Mouse (Mus musculus): ENCODE measurements around the gene Hist1h2be. TPM values are rescaled to one million over a fixed set of nuclear protein-coding genes. Genes with fewer than 3 reads are reported as not detected.
A peak's percentile ranks its signal among the peaks of the same experiment; 100 is the strongest.
"Not testable (repeated sequence)": the region's sequence is repeated elsewhere in the genome, so short reads cannot be mapped to it uniquely, and the experiment has no call there.

The Hist1h2be gene
- total RNA-seq, 2 experiments from 2014 or later = 10.5 to 10.7 TPM

- intact Hi-C loops (cut with DNase I) = no loop called here
- DNase-seq (ENCODE audit: low spot score) = peak; percentile 52
Measured at GRCm38 (mm10) chr13:23554925-23555838, 65.7 kb downstream of the Hist1h2be start.

GRCm38 (mm10) chr13:23554393-23554792 lies 66.5 kb downstream of the Hist1h2be start:
- intact Hi-C loops (cut with DNase I) = no loop called here

GRCm38 (mm10) chr13:23552962-23553361 lies 68.0 kb downstream of the Hist1h2be start, which contains the start of gene Hist1h1d:
Gene Hist1h1d, plus strand, starts transcription at chr13:23553262.
- intact Hi-C loops (cut with DNase I) = no loop called here
- DNase-seq (ENCODE audit: low spot score) = no peak

More at GRCm38 (mm10) chr13:23554393-23554792, 66.5 kb downstream of the Hist1h2be start:
- DNase-seq (ENCODE audit: low spot score) = no peak

- DNase-seq (ENCODE audit: low spot score) = no peak
- intact Hi-C loops (cut with DNase I) = no loop called here
Measured at GRCm38 (mm10) chr13:23551931-23552914, 68.7 kb downstream of the Hist1h2be start.

- intact Hi-C loops (cut with DNase I) = not testable (repeated sequence)
Measured at GRCm38 (mm10) chr13:23551146-23551834, 69.6 kb downstream of the Hist1h2be start, which contains the start of gene Hist1h4f. Gene Hist1h4f, minus strand, starts transcription at chr13:23551648.

GRCm38 (mm10) chr13:23550761-23551145 lies 70.2 kb downstream of the Hist1h2be start:
- no peak for DNase-seq (ENCODE audit: low spot score)
- intact Hi-C loops (cut with DNase I) = no loop called here

More at GRCm38 (mm10) chr13:23551146-23551834, 69.6 kb downstream of the Hist1h2be start, which contains the start of gene Hist1h4f:
- DNase-seq (ENCODE audit: low spot score) = peak; percentile 62

GRCm38 (mm10) chr13:23546694-23547093 lies 74.2 kb downstream of the Hist1h2be start:
- intact Hi-C loops (cut with DNase I) = no loop called here

GRCm38 (mm10) chr13:23544787-23545120 lies 76.2 kb downstream of the Hist1h2be start:
- DNase-seq (ENCODE audit: low spot score); intact Hi-C loops (cut with DNase I): not testable (repeated sequence)

More at GRCm38 (mm10) chr13:23546694-23547093, 74.2 kb downstream of the Hist1h2be start:
- no peak for DNase-seq (ENCODE audit: low spot score)

GRCm38 (mm10) chr13:23543965-23544786 lies 76.7 kb downstream of the Hist1h2be start, which contains the start of gene Hist1h3f:
Gene Hist1h3f, plus strand, starts transcription at chr13:23544052.
- intact Hi-C loops (cut with DNase I) = no loop called here
- DNase-seq (ENCODE audit: low spot score) = peak; percentile 56

GRCm38 (mm10) chr13:23542999-23543607 lies 77.8 kb downstream of the Hist1h2be start, which contains the start of gene Hist1h2bh:
Gene Hist1h2bh, minus strand, starts transcription at chr13:23543392.
- intact Hi-C loops (cut with DNase I) = not testable (repeated sequence)
- peak; percentile 53 for DNase-seq (ENCODE audit: low spot score)

- DNase-seq (ENCODE audit: low spot score); intact Hi-C loops (cut with DNase I): not testable (repeated sequence)
Measured at GRCm38 (mm10) chr13:23542225-23542980, 78.5 kb downstream of the Hist1h2be start.

GRCm38 (mm10) chr13:23541497-23541896 lies 79.4 kb downstream of the Hist1h2be start:
- no peak for DNase-seq (ENCODE audit: low spot score)

GRCm38 (mm10) chr13:23539821-23540220 lies 81.1 kb downstream of the Hist1h2be start:
- not testable (repeated sequence) for DNase-seq (ENCODE audit: low spot score)

More at GRCm38 (mm10) chr13:23541497-23541896, 79.4 kb downstream of the Hist1h2be start:
- intact Hi-C loops (cut with DNase I) = no loop called here

GRCm38 (mm10) chr13:23538249-23538648 lies 82.7 kb downstream of the Hist1h2be start:
- intact Hi-C loops (cut with DNase I) = no loop called here
- DNase-seq (ENCODE audit: low spot score) = no peak

More at GRCm38 (mm10) chr13:23539821-23540220, 81.1 kb downstream of the Hist1h2be start:
- intact Hi-C loops (cut with DNase I) = not testable (repeated sequence)

- intact Hi-C loops (cut with DNase I) = no loop called here
- DNase-seq (ENCODE audit: low spot score) = no peak
Measured at GRCm38 (mm10) chr13:23537006-23537710, 83.8 kb downstream of the Hist1h2be start.

- intact Hi-C loops (cut with DNase I) = no loop called here
- DNase-seq (ENCODE audit: low spot score) = no peak
Measured at GRCm38 (mm10) chr13:23536076-23536822, 84.7 kb downstream of the Hist1h2be start.
